Mouse (Mus musculus) MEL (cell line): Measurements from ENCODE around the gene Lhx5. TPM values are rescaled to one million over a fixed set of nuclear protein-coding genes. Genes with fewer than 3 reads are reported as not detected.

Experiments
- DNase-seq: peaks from one replicate; pipeline ENCODE4 v3.0.0; 2011; ENCODE audit warnings: low read depth, low spot score
- H3K27ac ChIP-seq: 2 replicates; pipeline ENCODE4 v1.5.1; 2012; ENCODE audit warnings: low read depth, mild to moderate bottlenecking, control low read depth, low read length, moderate library complexity; ENCODE audit not compliant: control insufficient read depth
- H3K27me3 ChIP-seq, 2 experiments: fragments of 150-350 bp in 1 of 2; sonication (generic) in 1 of 2; 2 replicates each; pipeline ENCODE4 v1.6.1; 2012; ENCODE audit warnings: low read length in 2 of 2, mild to moderate bottlenecking in 2 of 2, improper control_type of control experiment in 1 of 2, moderate library complexity in 1 of 2; ENCODE audit not compliant: insufficient read depth in 2 of 2, control insufficient read depth in 1 of 2
- H3K36me3 ChIP-seq, 2 experiments: 2 replicates each; pipeline ENCODE4 v1.6.1; 2012 to 2014; ENCODE audit warnings: low read length in 2 of 2, improper control_type of control experiment in 1 of 2, inconsistent platforms in 1 of 2, mild to moderate bottlenecking in 1 of 2; ENCODE audit not compliant: insufficient read depth in 2 of 2, control insufficient read depth in 1 of 2
- H3K4me1 ChIP-seq, 2 experiments: fragments of 150-350 bp in 1 of 2; sonication (generic) in 1 of 2; 2 replicates each; pipeline ENCODE4 v1.6.1; 2012; ENCODE audit warnings: low read length in 2 of 2, improper control_type of control experiment in 1 of 2, mild to moderate bottlenecking in 1 of 2; ENCODE audit not compliant: insufficient read depth in 2 of 2, control insufficient read depth in 1 of 2
- H3K4me3 ChIP-seq, 2 experiments: fragments of 150-350 bp in 1 of 2; sonication (generic) in 1 of 2; 2 replicates each; pipeline ENCODE4 v1.5.1; 2012; ENCODE audit warnings: low read depth in 2 of 2, low read length in 2 of 2, mild to moderate bottlenecking in 2 of 2, moderate library complexity in 2 of 2, control low read depth in 1 of 2, improper control_type of control experiment in 1 of 2; ENCODE audit not compliant: control insufficient read depth in 1 of 2, insufficient read depth in 1 of 2
- H3K79me2 ChIP-seq: 2 replicates; pipeline ENCODE4 v1.6.1; 2012; ENCODE audit warnings: mild to moderate bottlenecking, low read length, moderate library complexity; ENCODE audit not compliant: control insufficient read depth, poor library complexity, insufficient read depth
- H3K9ac ChIP-seq: 2 replicates; pipeline ENCODE4 v1.6.1; 2012; ENCODE audit warnings: low read depth, mild to moderate bottlenecking, control low read depth, low read length, moderate library complexity; ENCODE audit not compliant: control insufficient read depth, poor library complexity, severe bottlenecking
- H3K9me3 ChIP-seq: fragments of 150-350 bp; sonication (generic); replicated peaks from 2 replicates; pipeline ENCODE4 v1.6.1; 2012; ENCODE audit warnings: mild to moderate bottlenecking, low read length, improper control_type of control experiment, moderate library complexity; ENCODE audit not compliant: insufficient read depth
- BHLHE40 ChIP-seq: IDR thresholded peaks from 2 replicates; pipeline ENCODE4 v1.6.1; 2012; ENCODE audit warnings: low read depth, mild to moderate bottlenecking, inconsistent platforms, low read length, improper control_type of control experiment, borderline replicate concordance
- CHD1 ChIP-seq: IDR thresholded peaks from 2 replicates; pipeline ENCODE4 v1.6.1; 2012; ENCODE audit warnings: low read depth, mild to moderate bottlenecking, inconsistent platforms, low read length, improper control_type of control experiment
- CTCF ChIP-seq, 3 experiments: IDR thresholded peaks in 2 of 3; conservative IDR thresholded peaks in 1 of 3; 2 replicates each; pipeline ENCODE4 v1.5.1; 2011 to 2012; ENCODE audit warnings: low read length in 3 of 3, low read depth in 2 of 3, mild to moderate bottlenecking in 2 of 3, improper control_type of control experiment in 1 of 3, inconsistent platforms in 1 of 3, mixed read lengths in 1 of 3, moderate library complexity in 1 of 3; ENCODE audit not compliant: control insufficient read depth in 1 of 3, insufficient read depth in 1 of 3, poor library complexity in 1 of 3, severe bottlenecking in 1 of 3
- E2F4 ChIP-seq: IDR thresholded peaks from 2 replicates; pipeline ENCODE4 v1.6.1; 2011; ENCODE audit warnings: low read depth, low read length, improper control_type of control experiment, borderline replicate concordance
- ELF1 ChIP-seq: IDR thresholded peaks from 2 replicates; pipeline ENCODE4 v1.6.1; 2014; ENCODE audit warnings: low read depth, mild to moderate bottlenecking, inconsistent platforms, low read length, improper control_type of control experiment, moderate library complexity
- EP300 ChIP-seq, 2 experiments: IDR thresholded peaks; 2 replicates each; pipeline ENCODE4 v1.6.1; 2011; ENCODE audit warnings: improper control_type of control experiment in 2 of 2, low read length in 2 of 2, low read depth in 1 of 2, mild to moderate bottlenecking in 1 of 2
- ETS1 ChIP-seq: IDR thresholded peaks from 2 replicates; pipeline ENCODE4 v1.6.1; 2012; ENCODE audit warnings: low read depth, mild to moderate bottlenecking, inconsistent platforms, low read length, improper control_type of control experiment, moderate library complexity
- GABPA ChIP-seq: IDR thresholded peaks from 2 replicates; pipeline ENCODE4 v1.6.1; 2012; ENCODE audit warnings: low read depth, mild to moderate bottlenecking, inconsistent platforms, low read length, improper control_type of control experiment, moderate library complexity
- GATA1 ChIP-seq: IDR thresholded peaks from 2 replicates; pipeline ENCODE4 v1.6.1; 2011; ENCODE audit warnings: low read depth, low read length, improper control_type of control experiment
- JUND ChIP-seq: IDR thresholded peaks from 2 replicates; pipeline ENCODE4 v1.6.1; 2011; ENCODE audit warnings: low read depth, mild to moderate bottlenecking, improper control_type of control experiment, low read length
- MAFK ChIP-seq: IDR thresholded peaks from 2 replicates; pipeline ENCODE4 v1.6.1; 2011; ENCODE audit warnings: low read depth, mild to moderate bottlenecking, low read length, improper control_type of control experiment, borderline replicate concordance
- MAX ChIP-seq: IDR thresholded peaks from 2 replicates; pipeline ENCODE4 v1.6.1; 2011; ENCODE audit warnings: low read length, improper control_type of control experiment
- MXI1 ChIP-seq: IDR thresholded peaks from 2 replicates; pipeline ENCODE4 v1.6.1; 2011; ENCODE audit warnings: mild to moderate bottlenecking, low read depth, low read length, improper control_type of control experiment
- MYC ChIP-seq: IDR thresholded peaks from 2 replicates; pipeline ENCODE4 v1.6.1; 2011; ENCODE audit warnings: low read depth, mild to moderate bottlenecking, low read length, improper control_type of control experiment, moderate library complexity
- NELFE ChIP-seq: IDR thresholded peaks from 2 replicates; pipeline ENCODE4 v1.6.1; 2011; ENCODE audit warnings: low read depth, low read length, improper control_type of control experiment
- POLR2A ChIP-seq, 2 experiments: IDR thresholded peaks; 2 replicates each; pipeline ENCODE4 v1.6.1; 2011 to 2012; ENCODE audit warnings: low read length in 2 of 2, mild to moderate bottlenecking in 2 of 2, control low read depth in 1 of 2, improper control_type of control experiment in 1 of 2, low read depth in 1 of 2, moderate library complexity in 1 of 2; ENCODE audit not compliant: control insufficient read depth in 1 of 2, insufficient read depth in 1 of 2, poor library complexity in 1 of 2
- RAD21 ChIP-seq: IDR thresholded peaks from 2 replicates; pipeline ENCODE4 v1.6.1; 2011; ENCODE audit warnings: mild to moderate bottlenecking, low read depth, low read length, improper control_type of control experiment
- SIN3A ChIP-seq: IDR thresholded peaks from 2 replicates; pipeline ENCODE4 v1.6.1; 2012; ENCODE audit warnings: low read length, improper control_type of control experiment, inconsistent platforms
- TAL1 ChIP-seq: IDR thresholded peaks from 2 replicates; pipeline ENCODE4 v1.6.1; 2012; ENCODE audit warnings: mild to moderate bottlenecking, inconsistent platforms, low read length, moderate library complexity, mixed read lengths
- TBP ChIP-seq: IDR thresholded peaks from 2 replicates; pipeline ENCODE4 v1.8.0; 2011; ENCODE audit warnings: low read depth, low read length, improper control_type of control experiment
- TCF12 ChIP-seq: IDR thresholded peaks from 2 replicates; pipeline ENCODE4 v1.6.1; 2014; ENCODE audit warnings: low read depth, mild to moderate bottlenecking, inconsistent platforms, low read length, improper control_type of control experiment, moderate library complexity
- ZC3H11A ChIP-seq: IDR thresholded peaks from 2 replicates; pipeline ENCODE4 v1.6.1; 2012; ENCODE audit warnings: low read depth, mild to moderate bottlenecking, inconsistent platforms, low read length, improper control_type of control experiment
- ZKSCAN1 ChIP-seq: IDR thresholded peaks from 2 replicates; pipeline ENCODE4 v1.6.1; 2012; ENCODE audit warnings: low read depth, mild to moderate bottlenecking, inconsistent platforms, low read length, improper control_type of control experiment, moderate library complexity
- ZMIZ1 ChIP-seq: IDR thresholded peaks from 2 replicates; pipeline ENCODE4 v1.6.1; 2012; ENCODE audit warnings: low read depth, mild to moderate bottlenecking, inconsistent platforms, low read length, improper control_type of control experiment, moderate library complexity
- polyA plus RNA-seq, 2 experiments: library from polyadenylated mRNA; stranded (reverse) in 1 of 2; unstranded in 1 of 2; fragments of >175 nt in 1 of 2; fragments of >200 nt in 1 of 2; gene quantifications; 2 replicates each; pipeline versions ENCODE4 v1.2.1 to v1.2.4; 2012; ENCODE audit warnings: low replicate concordance in 2 of 2, low read depth in 1 of 2; ENCODE audit not compliant: insufficient read length in 2 of 2, insufficient read depth in 1 of 2, missing spikeins in 1 of 2
- total RNA-seq: library from RNA; depleted of rRNA; stranded (reverse); fragments of 300-350 nt; gene quantifications from 2 replicates; pipeline ENCODE4 v1.2.3, GENCODE M21; 2012

Lhx5 gene
- total and polyA plus RNA-seq, 3 experiments: not detected

DNA sequence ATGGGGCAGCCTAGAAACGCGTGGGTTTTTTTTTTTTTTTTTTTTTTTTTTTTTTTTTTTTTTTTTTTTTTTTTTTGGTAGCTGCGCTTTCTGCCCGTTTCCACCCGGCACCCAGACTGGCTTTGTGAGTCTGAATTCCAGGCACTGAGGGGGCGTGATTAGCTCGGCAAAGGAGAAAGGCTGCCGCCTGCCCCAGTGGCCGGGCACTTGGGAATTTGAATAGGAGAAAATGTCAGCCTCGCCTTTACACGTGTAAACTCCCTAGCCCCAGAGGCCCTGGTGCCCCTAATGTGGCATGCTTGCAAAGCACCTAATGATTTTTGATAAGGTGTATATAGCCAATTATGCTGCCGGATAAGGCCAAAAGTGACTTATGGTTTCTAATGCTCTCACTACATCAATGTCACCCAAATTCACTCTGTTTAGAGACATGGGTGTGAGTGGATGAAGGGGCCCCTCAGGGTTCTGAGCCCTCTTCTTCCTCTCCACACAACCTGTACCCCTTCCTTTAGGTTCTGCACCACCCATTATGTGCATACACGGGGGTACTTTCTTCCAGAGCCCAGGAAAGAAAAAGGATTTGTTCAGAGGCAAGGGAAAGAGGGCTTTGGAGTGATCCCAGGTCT is 1.7 kb downstream of the Lhx5 start:
- Histone ChIP-seq H3K27ac (no peak overlapping the region), H3K9me3 (no peaks in the 10 kb centered on the region), H3K36me3 (no peaks in the 10 kb centered on the region), H3K4me3 (no peak overlapping the region), H3K79me2 (no peaks in the 10 kb centered on the region), H3K9ac (no peak overlapping the region), H3K4me1 (no peaks in the 10 kb centered on the region)
- no peak for DNase-seq
- TF ChIP-seq EP300 (IDR thresholded peaks at IDR 0.05; ENCODE audit: low read depth in 1 of 2, low read length in 2 of 2): no peak
- no peak for TF ChIP-seq GATA1
- TF ChIP-seq CHD1: no peak
- no peak for TF ChIP-seq SIN3A
- TF ChIP-seq E2F4: no peak
- no peak for TF ChIP-seq POLR2A (IDR thresholded peaks at IDR 0.05; ENCODE audit: control insufficient read depth in 1 of 2, insufficient read depth in 1 of 2, low read depth in 1 of 2, low read length in 2 of 2, poor library complexity in 1 of 2)
- no peak for TF ChIP-seq TAL1
- no peak for TF ChIP-seq CTCF (IDR thresholded peaks at IDR 0.05 in 2 of 3, conservative IDR thresholded peaks at IDR 0.05 in 1 of 3; ENCODE audit: control insufficient read depth in 1 of 3, insufficient read depth in 1 of 3, low read depth in 2 of 3, low read length in 3 of 3, poor library complexity in 1 of 3, severe bottlenecking in 1 of 3)
- no peak for TF ChIP-seq TCF12
- no peak for TF ChIP-seq TBP
- TF ChIP-seq MAX: no peak
- TF ChIP-seq, all 39 proteins: peak for 0
- H3K27me3 ChIP-seq: no peaks in the 10 kb centered on the region

DNA sequence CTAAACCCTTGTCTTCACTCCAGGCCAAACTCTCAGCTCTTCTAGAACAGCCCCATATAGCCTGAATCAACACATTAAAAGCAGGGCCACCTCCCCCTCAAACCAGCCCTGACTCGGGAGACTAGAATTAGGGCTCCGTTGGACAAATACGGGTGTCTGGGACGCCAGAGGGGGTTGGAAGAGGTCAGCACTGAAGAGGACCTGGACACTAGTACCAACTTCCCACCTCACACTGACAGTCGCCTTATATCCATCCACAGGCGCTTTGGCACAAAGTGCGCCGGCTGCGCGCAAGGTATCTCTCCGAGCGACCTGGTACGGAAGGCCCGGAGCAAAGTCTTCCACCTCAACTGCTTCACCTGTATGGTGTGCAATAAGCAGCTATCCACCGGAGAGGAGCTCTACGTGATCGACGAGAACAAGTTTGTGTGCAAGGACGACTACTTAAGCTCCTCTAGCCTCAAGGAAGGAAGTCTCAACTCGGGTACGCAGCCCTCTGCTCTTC is 2.8 kb downstream of the Lhx5 start:
- H3K9me3 ChIP-seq: no peaks in the 10 kb centered on the region
- no peak for TF ChIP-seq BHLHE40
- TF ChIP-seq MAFK: no peak
- TF ChIP-seq JUND: no peak
- TF ChIP-seq MYC: no peak
- TF ChIP-seq ZKSCAN1: no peak
- TF ChIP-seq CTCF (IDR thresholded peaks at IDR 0.05 in 2 of 3, conservative IDR thresholded peaks at IDR 0.05 in 1 of 3; ENCODE audit: control insufficient read depth in 1 of 3, insufficient read depth in 1 of 3, low read depth in 2 of 3, low read length in 3 of 3, poor library complexity in 1 of 3, severe bottlenecking in 1 of 3): no peak
- TF ChIP-seq ZC3H11A: no peak
- no peak for TF ChIP-seq NELFE
- no peak for TF ChIP-seq GABPA
- no peak for TF ChIP-seq EP300 (IDR thresholded peaks at IDR 0.05; ENCODE audit: low read depth in 1 of 2, low read length in 2 of 2)
- TF ChIP-seq TCF12: no peak
- no peak for TF ChIP-seq MXI1
- TF ChIP-seq ELF1: no peak
- no peak for TF ChIP-seq ZMIZ1
- no peak for TF ChIP-seq ETS1
- no peak for TF ChIP-seq MAX
- no peak for TF ChIP-seq GATA1
- TF ChIP-seq RAD21: no peak
- TF ChIP-seq TAL1: no peak
- TF ChIP-seq, all 39 proteins: peak for 0
- Histone ChIP-seq H3K27ac (no peak overlapping the region), H3K79me2 (no peaks in the 10 kb centered on the region), H3K36me3 (no peaks in the 10 kb centered on the region), H3K4me3 (no peak overlapping the region), H3K27me3 (no peaks in the 10 kb centered on the region), H3K9ac (no peak overlapping the region), H3K4me1 (no peaks in the 10 kb centered on the region)
- no peak for DNase-seq
